Mouse (Mus musculus) A20 (cell line): ENCODE results near the gene Zfp780b.
A peak's percentile ranks its signal among the peaks of the same experiment; 100 is the strongest.
"Not testable (repeated sequence)": the region's sequence is repeated elsewhere in the genome, so short reads cannot be mapped to it uniquely, and the experiment has no call there.

Source experiments
- DNase-seq: peaks from one replicate; pipeline ENCODE4 v3.0.0-alpha.2; 2011; ENCODE audit warnings: low read depth, low spot score

The Zfp780b gene

DNA sequence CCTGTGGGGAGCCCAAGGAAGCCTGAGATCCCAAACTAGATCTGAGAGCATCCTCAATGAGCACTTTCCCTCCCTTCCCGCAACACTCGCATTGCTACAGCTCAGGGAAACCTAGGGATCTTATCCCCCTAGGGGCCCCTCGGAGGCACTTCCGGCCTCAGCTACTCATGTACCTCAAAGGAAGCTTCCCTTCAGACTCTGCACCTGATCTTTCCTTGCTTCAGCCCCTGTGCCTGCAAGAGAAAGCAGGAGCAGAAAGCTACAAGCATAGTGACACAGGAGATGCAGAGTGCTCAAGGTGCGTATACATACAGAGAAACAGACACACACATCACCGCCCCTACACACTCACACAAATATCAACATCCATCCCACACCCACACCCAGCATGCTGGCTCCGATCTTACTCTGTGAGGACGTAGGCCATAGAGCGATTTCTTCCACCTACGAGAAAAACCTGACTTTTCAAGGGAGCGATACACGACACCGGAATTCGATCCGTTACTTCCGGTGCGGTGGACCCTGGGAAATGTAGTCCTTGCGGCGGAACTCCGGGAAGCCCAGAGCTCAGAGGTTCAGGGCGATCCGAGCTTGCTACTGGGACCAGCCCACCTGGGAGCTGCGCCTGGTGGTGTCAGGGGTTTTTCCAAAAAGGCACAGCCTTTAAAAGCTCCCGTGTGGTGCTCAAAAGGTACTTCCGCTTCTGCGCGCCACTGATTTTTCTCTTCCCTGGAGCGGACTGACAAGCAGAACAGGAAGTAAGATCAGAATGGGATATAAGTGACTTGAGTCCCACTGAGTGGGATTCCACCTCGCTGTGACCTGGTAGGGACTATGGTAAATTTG, at the start of gene Zfp780b:
Gene Zfp780b, minus strand, starts transcription at position 489 of the 846 bp plus-strand sequence.
- DNase-seq = peak; percentile 88

DNA sequence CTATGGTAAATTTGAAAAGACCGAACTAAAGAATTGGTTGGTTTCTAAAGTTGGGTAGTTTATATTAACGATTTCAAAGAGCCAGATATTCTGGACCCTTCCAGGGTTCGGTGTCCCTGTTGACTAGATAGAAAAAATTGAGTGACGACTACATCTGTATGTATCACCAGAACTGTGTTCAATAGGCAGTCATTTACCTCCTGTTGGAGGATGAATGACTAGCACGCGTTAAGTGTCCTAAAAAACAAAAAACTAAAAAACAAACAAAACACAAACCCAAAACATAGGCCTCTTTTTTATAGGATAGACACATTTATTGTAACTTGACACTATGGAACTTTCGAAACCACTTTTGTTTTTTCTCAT, 35.5 kb upstream of the Zfp780b start:
- DNase-seq = no peak

DNA sequence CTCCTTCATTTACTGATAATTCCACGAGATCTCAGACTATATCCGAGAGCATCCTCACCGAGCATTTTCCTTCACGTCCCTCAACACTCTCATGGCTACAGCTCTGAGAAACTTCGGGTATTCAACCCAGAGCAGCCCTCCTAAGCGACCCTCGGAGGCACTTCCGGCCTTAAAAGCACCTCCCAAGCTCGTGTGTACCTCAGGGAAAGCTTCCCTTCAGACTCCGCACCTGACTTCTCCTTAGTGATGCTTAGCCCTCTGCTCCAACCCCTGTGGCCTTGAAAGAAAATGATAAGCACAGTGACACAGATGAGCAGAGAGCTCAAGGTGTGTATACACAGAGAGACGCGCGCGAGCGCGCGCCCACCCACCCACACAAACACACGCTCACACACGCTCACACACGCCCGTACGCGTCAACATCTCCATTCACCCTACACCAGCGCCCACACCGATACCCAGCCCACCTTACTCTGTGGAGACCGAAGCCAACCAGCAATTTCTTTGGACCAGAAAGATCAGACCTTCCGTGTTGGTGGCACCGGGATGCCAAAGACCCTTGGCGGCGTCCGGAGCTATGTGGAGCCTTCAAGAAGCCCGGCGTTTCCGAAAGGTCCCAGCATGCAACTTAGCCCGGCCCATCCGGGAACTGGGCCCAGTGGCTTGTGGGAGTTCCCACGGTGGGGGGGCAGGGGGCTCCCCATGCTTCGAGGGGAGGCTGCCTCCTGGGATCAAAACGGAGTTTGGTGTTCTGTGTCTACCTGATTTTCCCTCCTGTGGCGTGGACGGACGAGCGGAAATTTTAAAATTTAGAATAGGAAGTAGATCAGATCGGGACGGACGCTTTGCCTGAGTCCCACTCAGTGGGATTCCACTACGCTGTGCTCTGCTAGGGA, 34.8 kb upstream of the Zfp780b start, which contains the start of gene Zfp850:
Gene Zfp850, minus strand, starts transcription at position 567 of the 896 bp plus-strand sequence.
- DNase-seq = peak; percentile 90

DNA sequence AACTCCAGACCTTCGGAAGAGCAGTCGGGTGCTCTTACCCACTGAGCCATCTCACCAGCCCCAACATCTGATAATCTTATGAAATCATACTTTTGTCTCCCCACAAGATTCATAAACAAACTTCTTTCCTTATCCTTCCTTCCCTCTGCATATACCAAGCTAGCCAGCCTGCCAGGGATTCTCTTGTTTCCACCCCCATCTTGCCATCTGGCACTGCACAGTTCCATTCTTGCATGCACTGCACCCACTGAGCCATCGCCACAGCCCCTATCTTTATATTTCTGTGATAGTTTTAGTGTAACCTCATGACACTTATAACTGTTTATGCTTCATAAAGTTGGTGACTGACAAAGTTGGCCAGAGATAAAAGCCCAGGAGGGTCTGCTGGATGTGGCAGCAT, 31.3 kb upstream of the Zfp780b start:
- DNase-seq = no peak

DNA sequence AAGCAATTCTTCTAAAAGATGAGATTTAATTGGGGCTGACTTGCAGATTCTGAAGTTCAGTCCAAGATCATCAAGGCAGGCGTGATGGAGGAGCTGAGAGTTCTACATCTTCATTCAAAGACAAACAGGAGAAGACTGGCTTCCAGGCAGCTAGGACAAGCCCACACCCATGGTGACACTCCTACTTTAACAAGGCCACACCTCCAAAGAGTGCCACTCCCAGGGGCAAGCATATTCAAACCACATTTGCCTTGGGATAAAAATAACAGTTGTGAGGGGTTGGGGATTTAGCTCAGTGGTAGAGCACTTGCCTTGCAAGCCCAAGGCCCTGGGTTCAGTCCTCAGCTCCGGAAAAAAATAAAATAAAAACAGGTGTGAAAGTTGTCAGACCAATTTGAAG, 3.2 kb upstream of the Zfp780b start:
- DNase-seq = no peak

DNA sequence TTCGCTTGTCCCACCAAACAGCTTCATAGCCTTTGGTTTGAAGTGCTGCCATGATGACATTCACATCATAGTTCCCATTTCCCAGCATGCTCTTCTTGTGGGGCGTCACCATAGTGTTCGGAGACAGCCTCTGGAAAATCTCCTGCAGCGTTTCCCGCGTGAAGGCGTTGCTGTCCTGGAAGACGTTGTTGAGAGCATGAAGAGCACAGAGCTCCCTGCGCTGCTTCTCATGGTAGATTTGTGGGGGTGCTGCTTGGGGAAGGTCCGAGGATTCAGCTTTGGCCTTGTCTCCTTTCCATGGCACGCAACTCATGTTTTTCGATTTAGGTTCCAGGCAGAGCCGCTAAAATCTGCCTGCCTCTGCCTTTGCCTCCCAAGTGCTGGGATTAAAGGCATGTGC, 29.5 kb downstream of the Zfp780b start:
- DNase-seq = not testable (repeated sequence)

DNA sequence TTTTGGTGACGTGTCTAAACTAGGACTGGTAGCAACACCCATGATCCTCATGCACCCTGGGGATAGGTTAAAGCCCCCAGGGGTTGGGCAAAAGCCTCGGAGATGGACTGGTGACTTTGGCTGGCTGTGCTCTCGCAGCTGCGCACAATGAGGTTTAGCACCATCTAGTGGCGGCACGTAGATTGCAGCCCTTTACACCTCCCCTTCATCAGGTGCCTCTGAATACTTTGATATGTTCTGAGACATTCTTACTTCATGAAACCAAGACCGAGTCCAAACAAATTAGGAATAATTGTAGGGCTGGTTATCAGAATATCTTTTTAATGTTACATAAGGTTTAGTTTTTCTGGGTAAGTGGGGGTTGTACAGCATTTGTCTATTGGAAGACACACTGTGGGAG, 37.1 kb downstream of the Zfp780b start:
- peak; percentile 37 for DNase-seq

DNA sequence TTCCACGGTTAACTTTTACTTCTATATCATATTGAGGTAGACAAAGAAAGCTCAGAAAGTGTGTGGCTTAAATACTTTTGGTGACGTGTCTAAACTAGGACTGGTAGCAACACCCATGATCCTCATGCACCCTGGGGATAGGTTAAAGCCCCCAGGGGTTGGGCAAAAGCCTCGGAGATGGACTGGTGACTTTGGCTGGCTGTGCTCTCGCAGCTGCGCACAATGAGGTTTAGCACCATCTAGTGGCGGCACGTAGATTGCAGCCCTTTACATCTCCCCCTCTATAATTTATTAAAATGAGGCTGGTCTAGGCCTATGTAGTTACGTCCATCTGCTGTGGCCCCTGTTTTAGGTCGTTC, 45.2 kb downstream of the Zfp780b start:
- DNase-seq = not testable (repeated sequence)

DNA sequence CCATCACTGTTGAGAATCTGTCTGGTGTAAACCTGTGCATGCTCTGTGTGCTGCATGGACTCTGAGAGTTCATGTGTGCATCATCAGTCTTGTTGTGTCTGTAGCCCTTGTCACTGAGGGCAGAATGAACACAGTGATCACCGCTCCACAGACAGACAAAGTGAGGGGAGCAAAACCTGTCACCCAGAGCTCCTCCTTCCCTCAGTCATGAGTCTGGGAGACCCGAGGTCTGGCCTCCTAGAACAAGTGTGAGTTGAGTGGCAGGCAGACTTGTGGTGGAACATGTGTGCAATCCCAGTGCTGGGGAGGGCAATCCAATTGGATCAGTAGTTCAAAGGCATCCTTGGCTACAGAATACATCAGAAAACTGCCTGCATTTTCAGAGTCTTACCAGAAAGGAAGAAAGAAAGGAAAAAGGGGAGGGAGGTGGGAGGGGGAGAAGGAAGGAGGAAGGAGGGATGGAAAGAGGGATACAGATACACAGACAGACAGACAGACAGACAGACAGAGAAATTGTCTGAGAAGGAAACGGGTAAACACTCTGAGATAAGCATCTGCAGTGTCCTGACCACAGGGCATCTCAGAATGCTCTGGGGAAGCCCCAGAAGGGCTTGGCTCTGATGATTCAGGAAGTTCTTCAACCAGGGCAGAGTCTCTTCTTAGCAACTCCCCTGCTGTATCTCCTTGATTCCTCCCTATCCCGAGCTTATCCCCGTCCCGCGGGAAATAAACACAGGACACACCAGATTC, 45.7 kb downstream of the Zfp780b start:
- peak; percentile 78 for DNase-seq

DNA sequence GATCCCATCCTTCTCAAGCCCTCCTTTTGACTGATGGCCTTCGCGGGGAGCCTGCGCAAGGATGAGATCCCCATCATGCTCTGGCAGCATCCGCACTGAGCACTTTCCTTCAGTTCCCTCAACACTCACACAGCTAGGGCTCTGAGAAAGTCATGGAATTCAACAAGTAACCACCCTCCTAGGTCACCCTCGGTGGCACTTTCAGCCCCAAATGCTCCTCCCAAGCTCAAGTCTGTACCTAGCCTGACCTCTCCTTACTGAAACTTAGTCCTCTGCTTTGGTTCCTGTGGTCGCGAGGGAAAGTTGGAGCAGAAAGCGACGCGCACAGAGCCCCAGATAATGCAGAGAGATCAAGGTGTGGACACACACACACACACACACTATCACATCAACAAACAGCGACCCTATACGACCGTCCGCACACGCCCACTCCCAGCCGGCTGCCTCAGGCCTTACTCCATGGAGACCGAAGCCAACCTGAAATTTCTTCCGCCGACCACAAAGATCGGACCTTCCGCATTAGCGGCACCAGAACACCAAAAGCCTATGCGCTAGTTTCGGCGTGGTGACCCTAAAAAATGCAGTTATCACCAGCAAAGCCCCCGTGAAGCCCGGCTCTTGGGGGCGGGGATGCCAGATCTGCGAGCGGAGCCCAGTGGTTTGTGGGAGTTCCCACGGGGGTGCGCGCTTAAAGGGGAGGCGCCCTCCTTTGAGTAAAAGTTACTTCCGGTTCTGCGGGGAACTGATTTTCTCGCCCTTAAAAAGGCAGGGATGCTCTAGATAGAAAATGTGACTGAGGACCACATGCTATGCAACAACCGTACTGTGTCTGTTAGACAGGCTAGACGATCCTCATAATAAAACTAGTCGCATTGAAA, 49.9 kb downstream of the Zfp780b start, which contains the start of gene Zfp974:
Gene Zfp974, minus strand, starts transcription at position 643 of the 878 bp plus-strand sequence.
- peak; percentile 87 for DNase-seq

DNA sequence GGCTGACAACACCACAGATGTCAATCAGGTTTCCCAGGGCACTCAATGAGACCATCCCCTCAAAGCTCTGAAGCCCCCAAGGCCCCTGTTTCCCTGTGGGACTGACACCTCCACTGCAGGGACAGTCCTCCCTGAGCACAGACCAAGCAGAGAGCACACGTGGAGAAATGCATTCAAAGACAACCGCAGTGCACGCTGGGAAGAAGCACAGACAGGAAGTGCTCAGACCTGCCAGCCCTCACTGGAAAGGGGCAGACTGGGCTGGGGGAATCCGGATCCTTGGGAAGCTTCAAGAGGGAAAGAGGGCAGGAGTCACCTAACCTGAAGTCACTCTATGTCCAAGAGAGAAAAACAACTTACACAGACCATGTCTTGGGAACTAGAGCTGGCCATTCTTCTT, 51.9 kb downstream of the Zfp780b start:
- DNase-seq = not testable (repeated sequence)

DNA sequence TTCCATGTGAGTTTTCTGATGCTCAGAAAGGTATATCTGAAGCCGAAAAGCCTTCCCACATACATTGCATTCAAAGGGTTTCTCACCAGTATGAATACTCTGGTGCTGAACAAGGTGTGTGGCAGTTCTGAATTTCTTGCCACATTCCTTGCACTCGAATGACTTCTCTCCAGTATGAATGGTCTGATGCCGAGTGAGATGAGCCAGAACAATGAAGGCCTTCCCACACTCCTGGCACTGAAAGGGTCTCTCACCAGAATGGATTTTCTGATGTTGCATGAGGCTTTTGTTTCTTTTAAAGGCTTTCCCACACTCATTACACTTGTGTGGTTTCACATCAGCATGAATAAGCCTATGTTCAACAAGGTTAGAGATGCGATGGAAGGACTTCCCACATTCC, 68.0 kb downstream of the Zfp780b start:
- DNase-seq = not testable (repeated sequence)
